Mouse (Mus musculus): ENCODE results near the gene Rbm28.

The Rbm28 gene

GRCm38 (mm10) chr6:29143608-29144007, 21.2 kb downstream of the Rbm28 start:
- DNase-seq (ENCODE audit: low spot score), result no peak

GRCm38 (mm10) chr6:29137441-29137840, 27.4 kb downstream of the Rbm28 start:
- no peak for DNase-seq (ENCODE audit: low spot score)

DNA sequence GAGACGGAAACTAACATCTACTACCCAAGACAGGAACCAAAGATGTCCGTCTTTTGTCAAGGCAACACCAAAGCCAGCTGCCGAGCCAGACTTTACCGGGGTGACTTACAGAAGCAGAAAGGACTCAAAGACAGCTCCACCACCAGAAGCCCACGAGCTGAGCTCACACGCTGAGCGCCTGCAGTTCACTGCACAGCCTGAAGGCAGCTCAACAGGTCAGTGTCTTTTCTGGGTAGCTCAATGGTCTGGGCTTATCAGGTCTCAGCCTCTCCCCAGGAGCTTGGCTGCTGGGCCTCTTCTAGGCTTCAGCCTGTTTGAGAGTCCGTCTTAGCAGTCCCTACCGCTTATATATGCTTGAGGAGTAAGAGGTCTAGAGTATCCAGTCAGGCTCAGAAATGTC, 31.7 kb downstream of the Rbm28 start:
- DNase-seq (ENCODE audit: low spot score), result no peak

DNA sequence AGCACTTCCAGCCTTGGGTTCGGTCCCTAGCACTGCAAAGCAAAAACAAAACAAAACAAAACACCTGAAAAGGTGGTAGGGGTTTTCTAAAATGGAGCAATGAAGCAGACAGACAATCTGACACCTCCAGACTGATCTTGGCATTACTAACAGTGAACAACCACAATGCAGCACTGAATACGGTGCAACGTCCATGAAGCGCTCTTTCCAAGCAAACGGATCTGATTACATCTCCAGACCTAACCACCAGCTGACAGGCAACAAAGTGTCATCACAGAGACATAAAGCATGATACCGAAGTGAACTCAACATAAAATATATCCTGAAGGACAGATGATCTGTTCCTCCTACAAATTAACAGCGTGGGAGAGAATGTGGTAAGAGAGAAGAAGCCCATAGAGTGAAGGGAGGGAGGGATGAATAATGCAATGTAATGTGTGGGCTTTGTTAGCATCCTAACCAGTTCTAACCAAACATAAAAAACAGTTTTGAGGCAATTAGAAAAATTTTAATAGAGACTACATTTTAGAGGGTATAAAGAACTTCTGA, 37.9 kb downstream of the Rbm28 start:
- no peak for DNase-seq (ENCODE audit: low spot score)

- no peak for DNase-seq (ENCODE audit: low spot score)
These were observed 44.8 kb downstream of the Rbm28 start for GRCm38 (mm10) chr6:29119990-29120389.

DNA sequence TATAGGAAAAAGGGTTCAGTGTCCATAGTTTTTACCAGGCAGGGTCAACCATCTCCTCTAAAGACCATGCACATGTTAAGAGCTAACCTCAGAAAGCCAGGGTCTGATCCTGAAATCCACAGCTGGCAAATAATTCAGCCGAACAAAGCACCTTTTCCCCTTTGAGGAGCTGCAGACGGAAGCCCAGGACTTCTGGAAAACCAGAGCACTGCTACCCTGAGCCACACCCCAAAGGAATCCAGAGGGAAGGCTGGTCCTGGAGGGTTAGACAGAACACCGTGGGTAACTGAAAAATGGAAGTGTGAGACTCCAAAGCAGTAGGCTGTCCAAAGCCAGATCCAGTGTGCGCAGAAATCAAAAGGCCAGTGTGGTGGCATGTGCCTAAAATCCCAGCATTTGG, 45.8 kb downstream of the Rbm28 start:
- DNase-seq (ENCODE audit: low spot score), result no peak

GRCm38 (mm10) chr6:29118231-29118630, 46.6 kb downstream of the Rbm28 start:
- DNase-seq (ENCODE audit: low spot score), result no peak

DNA sequence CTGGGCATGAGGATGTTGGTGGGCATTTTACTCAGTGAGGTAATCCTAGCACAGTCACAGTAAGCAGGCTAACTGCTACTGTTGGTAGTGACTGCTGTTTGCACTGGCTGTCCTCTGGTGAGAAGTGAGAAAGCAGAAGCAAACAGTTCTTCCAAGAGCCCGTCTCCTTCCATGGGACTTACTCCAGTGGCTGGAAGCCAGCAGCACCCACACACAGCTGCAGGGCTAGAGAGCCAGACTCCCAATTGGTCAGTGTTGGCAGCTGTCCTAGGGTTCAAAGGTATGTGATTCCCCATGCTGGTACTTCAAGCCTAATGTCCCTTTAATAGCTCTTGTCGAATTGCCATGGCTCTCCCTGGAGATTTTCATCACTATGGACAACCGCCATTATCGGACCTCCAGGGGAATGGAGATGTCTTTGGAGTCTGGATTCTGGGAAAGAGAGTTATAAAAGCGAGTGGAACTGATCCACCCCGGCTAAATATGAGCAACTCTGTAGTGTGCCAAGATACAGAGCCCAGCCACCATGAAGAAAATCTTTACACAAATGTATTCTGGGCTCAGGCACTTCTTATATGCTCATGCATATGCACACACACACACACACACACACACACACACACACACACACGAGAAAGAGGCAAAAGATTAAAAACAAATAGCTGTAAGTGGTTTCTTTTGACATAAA, 47.2 kb downstream of the Rbm28 start:
- DNase-seq (ENCODE audit: low spot score), result no peak

DNA sequence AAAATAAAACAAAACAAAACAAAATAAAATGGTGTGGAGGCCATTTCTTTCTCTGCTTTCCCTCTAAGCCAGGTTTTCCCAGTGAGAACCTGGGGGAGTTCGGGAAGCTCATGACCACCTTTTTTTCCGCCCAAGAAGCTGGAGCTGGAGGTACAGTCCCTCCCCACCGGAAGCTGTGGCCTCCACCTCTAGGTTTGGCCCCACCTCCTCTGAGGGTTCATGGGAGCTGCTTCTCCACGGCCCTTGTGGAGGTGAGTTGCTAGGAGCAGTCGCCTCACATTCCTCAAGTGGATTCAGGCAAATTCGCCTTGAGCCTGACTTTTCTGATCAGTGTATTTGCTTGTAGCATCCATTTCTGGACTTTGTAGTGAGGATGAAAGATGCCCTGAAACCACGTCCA, 49.0 kb downstream of the Rbm28 start:
- DNase-seq (ENCODE audit: low spot score), result no peak

DNA sequence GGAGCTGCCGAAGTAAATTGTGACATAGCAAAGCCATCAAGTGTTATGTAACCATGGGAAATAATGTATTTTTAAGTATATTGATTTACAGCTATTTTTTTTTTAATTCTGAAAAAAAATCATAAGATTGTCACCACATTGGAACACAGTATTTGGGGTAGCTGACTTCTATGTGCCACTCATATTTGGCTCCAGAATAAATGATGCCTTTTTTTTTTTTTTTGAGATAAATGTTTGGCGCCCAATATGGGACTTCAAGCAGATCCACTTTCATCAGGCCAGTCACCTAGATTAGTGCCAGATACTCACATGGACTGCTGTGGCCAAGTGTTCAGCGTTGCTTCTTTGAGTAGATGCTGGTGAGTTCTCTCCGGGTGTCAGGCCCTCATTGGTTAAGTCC, 53.3 kb downstream of the Rbm28 start:
- no peak for DNase-seq (ENCODE audit: low spot score)

- DNase-seq (ENCODE audit: low spot score), result no peak
These were observed 56.4 kb downstream of the Rbm28 start for GRCm38 (mm10) chr6:29108376-29108775.

GRCm38 (mm10) chr6:29101248-29101864, 63.5 kb downstream of the Rbm28 start:
- no peak for DNase-seq (ENCODE audit: low spot score)

DNA sequence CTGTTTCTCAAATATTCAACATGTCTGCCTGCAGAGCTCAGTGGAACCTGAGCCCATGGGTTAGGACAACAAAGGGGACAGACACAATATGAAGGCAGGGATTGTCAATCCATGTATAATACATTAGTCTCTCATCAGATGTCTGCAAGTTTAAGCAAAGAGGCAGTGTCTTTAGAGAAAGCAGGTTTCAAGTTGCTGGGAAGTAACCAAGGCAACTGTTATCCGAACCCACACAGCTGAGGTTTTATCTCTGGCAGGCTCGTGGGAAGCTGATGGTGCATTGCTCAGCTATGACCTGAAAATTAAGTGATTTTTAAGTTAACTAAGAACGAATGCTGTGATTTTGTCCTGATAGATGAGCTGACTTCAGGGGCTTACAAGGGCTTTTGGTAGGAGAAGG, 64.4 kb downstream of the Rbm28 start:
- no peak for DNase-seq (ENCODE audit: low spot score)

DNA sequence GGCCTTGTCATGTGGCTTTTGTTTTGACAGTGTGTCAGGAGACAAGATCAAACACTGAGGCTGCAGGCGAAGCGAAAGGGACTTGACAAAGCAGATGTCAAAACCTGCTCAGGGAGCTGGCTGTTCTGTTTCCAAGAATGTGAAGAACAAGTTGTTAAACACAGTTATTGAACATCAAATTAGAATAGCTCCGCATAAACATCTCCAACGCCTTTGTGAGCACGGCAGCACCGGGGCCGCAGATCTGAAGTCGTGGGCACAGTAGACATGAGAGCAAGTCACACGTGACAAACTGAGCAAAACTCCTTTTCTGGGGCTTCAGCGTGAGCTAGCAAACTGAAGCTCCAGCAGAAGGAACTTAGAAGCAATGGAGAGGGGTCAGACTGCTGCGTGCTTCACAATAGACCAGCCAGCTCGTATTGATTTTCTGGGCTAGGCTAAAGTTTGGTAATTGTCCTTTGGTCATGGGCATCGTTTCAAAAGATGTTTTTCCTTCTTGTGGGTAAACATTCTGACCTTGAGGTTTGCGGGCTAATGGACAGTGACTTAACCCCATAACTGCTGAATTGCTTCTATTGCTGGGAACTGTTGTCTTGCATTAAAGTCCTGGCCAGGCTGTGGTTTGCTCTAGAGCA, 65.2 kb downstream of the Rbm28 start:
- no peak for DNase-seq (ENCODE audit: low spot score)

GRCm38 (mm10) chr6:29092904-29093303, 71.9 kb downstream of the Rbm28 start:
- no peak for DNase-seq (ENCODE audit: low spot score)

- no peak for DNase-seq (ENCODE audit: low spot score)
These were observed 72.6 kb downstream of the Rbm28 start for GRCm38 (mm10) chr6:29092234-29092633.

DNA sequence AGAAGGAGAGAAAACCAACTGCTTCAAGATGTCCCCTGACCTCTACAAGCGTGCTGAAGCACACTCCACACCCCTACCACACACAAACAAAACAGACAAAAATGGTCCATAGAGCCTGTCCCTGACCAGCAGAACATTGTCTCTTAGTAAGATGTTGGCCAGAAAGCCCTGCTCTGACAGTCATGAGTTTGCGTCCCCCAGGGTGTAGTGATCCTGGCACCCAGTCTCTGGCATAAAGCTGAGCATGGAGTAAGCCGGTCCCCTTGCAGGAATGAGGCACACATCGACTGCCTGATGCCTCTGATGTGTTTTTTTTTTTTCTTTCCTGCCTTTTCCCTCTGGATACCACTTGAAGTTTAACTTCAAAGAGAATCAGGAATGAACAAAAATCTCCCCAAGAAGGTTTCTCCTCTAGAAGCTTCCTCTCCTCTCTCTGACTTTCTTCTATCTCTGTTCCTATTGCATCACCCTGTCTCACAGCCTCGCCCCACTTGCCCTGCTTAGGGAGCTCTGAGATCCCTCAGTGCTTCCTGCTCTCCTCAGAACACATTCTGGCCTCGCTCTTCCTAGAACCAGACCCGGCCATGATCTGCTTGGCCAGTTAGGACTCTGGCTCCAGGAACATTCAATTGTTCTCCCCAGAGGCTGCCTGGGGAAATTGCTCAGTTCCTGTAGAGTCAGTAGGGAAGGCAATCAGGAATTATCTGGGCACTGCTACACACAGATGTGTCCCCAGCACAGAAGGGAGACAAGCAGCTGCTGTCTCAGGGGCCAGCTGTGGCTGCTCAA, 76.7 kb downstream of the Rbm28 start:
- no peak for DNase-seq (ENCODE audit: low spot score)

- no peak for DNase-seq (ENCODE audit: low spot score)
These were observed 80.4 kb downstream of the Rbm28 start for GRCm38 (mm10) chr6:29084401-29084800.

- DNase-seq (ENCODE audit: low spot score), result no peak
These were observed 81.9 kb downstream of the Rbm28 start for GRCm38 (mm10) chr6:29082776-29083354.

DNA sequence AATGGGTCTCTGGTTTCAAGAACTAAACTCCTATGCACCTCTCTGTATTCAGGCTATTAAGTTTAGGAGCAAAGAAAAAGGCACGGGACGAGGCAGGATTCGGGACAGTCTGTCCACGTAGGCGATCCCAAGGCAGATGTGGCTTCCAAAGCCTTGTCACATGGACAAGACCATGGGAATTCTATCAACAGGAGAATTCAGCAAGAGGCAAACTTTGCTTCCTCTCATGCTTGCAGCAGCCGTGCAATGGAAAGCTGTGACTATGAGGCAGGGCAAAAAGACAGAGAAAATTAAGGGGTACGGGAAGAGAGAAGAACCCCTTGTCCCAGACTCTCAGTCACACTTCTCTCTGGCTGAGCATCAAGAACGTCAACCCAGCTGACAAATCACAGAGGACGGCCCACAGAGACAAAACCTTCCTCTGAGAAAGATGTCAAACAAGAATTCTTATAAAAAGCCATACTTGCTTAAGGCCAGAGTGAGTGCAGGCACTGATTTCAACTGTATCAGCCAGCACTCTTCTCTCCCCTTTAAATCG, 82.9 kb downstream of the Rbm28 start:
- no peak for DNase-seq (ENCODE audit: low spot score)

- DNase-seq (ENCODE audit: low spot score), result no peak
These were observed 85.5 kb downstream of the Rbm28 start for GRCm38 (mm10) chr6:29079291-29079690.

- no peak for DNase-seq (ENCODE audit: low spot score)
These were observed 90.7 kb downstream of the Rbm28 start for GRCm38 (mm10) chr6:29074133-29074469.
